Mouse (Mus musculus) lung, postnatal 10 days (tissue): ENCODE data around the gene Sft2d1.
A peak's percentile ranks its signal among the peaks of the same experiment; 100 is the strongest.

ENCODE experiments used
- DNase-seq: peaks from one replicate; pipeline ENCODE4 v3.0.0; 2021

Sft2d1 gene

DNA sequence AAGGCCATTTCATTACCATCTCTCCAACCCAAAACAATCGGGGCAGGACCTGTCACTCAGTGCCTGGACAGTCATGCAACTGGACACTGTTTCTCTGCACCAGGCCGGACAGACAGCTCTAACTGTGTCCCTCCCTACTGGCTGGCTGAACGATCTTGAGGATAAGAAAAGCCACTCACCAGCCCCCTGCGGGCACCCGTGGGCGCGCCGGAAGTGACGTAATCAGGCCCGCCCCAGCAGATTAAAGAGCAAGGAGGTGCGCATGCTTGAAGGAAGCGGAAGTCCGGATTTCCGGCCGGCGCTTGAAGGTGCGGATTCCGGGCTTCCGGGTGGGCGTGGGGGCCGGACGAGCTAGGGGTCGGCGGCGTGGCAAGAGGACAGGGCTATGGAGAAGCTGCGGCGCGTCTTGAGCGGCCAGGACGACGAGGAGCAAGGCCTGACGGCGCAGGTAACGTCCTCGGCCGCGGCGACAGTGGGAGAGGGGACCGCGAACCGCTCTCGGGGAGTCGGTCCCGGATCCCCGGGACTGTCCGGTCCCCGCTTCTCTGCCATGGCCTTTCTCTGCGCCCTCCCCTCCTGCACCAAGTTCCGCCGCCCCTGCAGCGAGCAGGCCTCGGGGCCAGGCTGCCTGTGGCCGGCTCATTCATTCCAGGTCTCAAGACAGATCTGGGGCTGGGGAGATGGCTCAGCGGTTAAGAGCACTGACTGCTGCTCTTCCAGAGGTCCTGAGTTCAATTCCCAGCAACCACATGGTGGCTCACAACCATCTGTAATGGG lies at the start of gene Sft2d1:
TSS of gene Sft2d1 (plus strand) at position 265 of the 777 bp plus-strand sequence.
- peak; percentile 98 for DNase-seq

- peak; percentile 77 for DNase-seq
Observed at GRCm38 (mm10) chr17:8264638-8265037, 46.3 kb upstream of the Sft2d1 start.

DNA sequence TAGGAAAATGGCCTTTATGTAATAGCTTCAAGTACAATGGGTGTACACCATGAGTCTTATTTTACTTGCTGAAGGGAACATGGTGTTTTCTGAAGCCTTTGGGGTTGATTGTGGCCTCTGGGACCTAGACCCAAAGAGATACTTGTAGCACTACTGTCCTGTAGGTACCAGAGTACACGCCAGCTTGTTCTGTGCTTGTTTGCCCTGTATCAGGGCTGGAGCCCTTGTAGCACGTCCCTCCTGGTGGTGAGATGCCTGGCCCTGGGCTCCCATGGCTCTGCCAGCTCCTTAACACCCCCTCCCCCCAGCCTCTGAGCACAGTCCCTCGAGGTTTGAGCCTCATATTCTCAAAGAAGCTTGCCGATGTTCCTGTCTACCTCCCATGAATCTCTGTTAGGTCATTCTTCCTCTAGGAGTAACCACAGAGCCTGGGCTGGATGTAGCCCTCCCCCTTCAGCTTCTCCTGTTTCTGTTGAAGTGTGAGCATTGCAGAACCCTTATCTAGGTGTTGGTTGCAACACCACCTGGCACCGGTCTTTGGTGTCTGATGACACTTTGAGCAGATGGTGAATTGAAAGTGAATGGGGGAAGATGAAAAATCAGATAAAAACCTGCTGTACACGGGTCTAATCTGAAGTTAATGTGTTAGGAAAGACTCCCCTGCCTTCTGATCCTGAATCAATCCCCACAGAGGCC lies 38.7 kb upstream of the Sft2d1 start:
- peak; percentile 46 for DNase-seq

DNA sequence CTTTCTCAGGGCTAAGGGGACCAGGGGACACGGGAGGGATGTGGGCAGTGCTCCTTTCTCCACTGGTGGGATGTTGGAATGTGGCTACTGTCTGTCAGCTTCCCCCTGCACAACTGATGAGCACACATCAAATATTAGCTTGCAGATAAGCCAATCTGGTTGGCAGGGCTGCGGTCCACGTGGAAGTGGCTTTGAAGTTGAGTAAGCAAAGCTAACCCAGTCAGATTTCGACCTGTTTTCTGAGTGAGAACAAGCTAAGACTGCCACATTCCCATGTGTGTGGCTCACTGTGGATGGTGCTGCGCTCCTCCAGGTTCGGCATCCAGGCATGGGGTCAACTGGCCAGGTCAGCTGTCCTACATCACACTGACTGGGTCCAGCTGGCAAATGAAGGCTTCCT lies 38.0 kb upstream of the Sft2d1 start:
- DNase-seq: no peak

DNA sequence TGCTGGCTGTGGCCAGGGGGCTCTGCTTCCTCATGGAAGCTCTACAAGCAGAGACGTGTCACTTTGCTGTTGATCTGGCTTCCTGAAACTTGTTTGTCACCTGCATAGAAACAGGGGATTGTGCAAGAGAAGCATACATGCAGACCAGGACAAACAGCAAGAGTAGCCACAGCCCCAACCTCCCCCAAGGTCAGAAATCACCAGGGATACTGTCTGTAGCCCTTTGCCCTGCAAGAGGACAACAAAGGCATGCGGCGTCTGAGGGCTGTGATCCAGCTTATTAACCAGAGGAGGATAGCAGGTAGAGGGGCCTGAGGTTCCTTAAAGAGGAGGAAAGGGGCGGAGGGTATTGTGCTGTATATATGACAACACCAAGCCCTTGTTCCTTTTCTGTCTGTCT lies 34.8 kb upstream of the Sft2d1 start:
- no peak for DNase-seq

DNA sequence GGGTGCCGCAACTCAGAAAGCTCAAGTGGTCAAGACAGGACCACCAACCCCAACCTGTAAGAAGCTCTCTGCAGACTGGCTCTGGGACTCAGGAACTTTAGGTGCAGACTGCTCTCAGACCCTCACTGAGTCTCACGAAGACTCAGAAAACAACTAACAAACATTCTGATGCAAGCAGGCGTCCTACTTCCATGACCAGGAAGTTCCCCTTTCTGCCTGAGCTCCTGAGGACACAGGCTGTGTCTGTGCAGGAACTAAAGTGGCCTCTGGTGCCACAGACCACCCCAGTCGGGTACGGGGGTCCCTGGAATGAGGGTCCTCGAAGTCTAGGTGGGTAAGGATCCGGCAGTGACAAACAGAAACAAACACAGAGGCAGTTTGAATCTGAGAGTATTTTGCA lies 34.2 kb upstream of the Sft2d1 start:
- no peak for DNase-seq

DNA sequence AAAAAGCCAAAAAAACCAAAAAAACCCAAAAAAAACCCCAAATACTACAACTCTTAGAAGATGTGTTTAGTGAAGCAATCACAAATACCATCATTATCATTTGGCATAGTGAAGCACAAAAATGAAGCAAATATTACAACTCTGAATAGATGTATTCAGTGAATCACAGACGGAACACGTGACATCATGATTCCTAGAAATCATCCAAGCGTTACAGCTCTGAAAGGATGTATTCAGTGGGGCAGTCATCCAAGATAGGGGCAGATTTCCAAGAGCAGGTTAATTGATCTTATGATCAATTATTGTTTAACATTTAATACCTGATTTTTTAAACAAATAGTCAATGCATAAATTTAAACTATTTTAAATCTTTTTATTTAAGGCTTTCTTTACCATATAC lies 33.6 kb upstream of the Sft2d1 start:
- DNase-seq: no peak

DNA sequence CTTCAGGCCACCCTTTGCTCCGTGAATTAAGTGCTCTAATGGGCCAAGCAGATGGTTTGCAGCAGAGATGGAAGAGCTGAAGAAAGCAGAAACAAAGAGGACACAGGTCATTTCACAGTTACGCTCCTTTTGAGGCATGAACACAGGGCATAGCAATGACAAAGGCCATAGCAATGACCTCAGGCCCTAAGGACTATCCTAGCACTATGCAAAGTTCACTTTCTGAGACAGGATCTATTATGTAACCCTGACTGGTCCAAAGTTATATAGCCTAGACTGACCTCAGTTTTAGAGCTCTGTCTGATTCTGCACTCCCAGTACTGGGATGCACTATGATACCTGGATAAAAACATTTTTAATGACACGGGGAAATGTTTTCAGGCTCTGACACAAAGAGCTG lies 32.5 kb upstream of the Sft2d1 start:
- no peak for DNase-seq

DNA sequence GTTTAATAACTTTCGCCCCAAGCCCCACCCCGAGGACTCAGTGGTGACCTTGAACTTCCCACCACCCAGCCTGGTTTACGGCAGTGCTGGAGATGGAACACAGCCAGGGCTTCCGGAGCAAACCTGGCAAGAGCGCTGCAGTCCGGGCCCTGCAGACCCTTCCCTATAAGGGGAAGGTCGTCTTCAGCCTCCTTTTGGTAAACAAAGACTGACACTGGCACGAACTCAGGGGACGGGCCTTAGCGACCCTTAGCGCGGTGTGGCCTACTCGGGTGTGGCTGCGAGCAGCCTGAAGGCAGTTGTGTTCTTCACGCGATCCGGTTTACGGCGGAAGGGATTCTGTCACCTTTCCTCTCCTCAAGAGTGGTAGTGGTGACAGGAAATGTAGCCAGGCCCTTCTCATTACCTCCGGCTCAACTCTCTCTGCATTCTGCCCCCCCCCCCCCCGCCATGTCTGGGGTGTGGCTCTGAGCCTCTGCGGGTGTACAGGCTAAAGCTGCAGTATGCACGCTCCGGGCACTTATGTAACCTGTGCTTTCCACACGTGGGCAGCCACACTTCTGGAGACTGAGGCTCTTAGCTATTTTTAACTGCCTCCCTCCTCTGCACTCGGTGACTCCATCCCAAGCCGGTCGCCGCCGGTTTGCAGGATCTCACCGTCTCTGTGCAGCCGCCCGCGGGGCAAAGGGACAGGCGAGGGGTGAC lies 27.9 kb upstream of the Sft2d1 start, which contains the start of gene Mpc1:
TSS of gene Mpc1 (plus strand) at position 84 of the 705 bp plus-strand sequence.
- peak; percentile 80 for DNase-seq

- DNase-seq: peak; percentile 97
Observed at GRCm38 (mm10) chr17:8283526-8284253, 27.2 kb upstream of the Sft2d1 start.

GRCm38 (mm10) chr17:8284254-8284661 lies 26.6 kb upstream of the Sft2d1 start:
- peak; percentile 51 for DNase-seq

GRCm38 (mm10) chr17:8285056-8285455 lies 25.8 kb upstream of the Sft2d1 start:
- DNase-seq: no peak

- DNase-seq: no peak
Observed at GRCm38 (mm10) chr17:8286987-8287386, 23.9 kb upstream of the Sft2d1 start.

DNA sequence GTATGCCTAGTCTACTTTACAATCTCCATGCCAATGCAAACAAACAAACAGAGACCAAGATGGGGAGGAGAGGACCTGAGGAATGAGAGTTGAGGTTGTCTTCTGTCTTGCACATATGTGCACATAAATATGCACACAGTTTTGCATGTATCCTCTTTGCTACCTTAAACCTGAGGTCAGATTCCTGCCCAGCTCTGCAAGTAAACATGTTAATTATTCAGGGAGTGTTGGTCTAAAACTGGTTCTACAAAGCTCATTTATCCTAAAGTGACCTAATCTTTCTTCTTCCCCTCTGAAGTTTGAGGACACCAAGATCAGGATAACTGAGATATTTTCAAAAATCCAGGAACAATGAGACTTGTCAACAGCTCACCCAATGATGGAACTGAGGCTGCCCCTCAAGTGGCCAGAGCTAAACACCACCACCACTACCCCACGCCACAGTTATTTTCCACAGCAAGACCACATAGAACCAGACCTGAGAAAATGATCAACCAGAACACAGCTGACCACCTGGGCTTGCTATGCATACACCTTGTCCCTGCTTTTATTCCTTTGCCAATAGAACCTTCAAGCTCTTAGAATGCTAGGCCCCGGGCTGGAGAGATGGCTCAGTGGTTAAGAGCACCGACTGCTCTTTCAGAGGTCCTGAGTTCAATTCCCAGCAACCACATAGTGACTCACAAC lies 20.8 kb upstream of the Sft2d1 start:
- DNase-seq: no peak

DNA sequence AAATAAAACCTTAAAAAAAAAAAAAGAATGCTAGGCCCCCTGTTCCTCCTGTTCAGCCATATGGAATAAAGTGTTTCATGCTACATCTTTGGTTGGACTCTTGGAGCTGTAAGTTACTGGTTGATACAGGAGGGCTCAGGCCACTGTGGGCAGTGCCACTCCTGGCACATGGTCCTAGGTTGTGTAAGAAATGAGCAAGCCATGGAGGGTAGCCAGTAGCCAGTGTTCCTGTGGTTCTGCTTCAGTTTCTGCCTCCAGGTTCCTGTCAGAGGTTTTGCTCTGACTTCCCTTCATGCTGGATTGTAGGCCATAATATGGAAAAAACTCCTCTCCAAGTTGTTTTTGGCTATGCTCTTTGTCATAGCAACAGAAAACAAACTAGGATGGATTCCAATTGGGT lies 20.2 kb upstream of the Sft2d1 start:
- no peak for DNase-seq

- DNase-seq: no peak
Observed at GRCm38 (mm10) chr17:8295825-8296224, 15.1 kb upstream of the Sft2d1 start.

GRCm38 (mm10) chr17:8296313-8296844 lies 14.5 kb upstream of the Sft2d1 start:
- no peak for DNase-seq

DNA sequence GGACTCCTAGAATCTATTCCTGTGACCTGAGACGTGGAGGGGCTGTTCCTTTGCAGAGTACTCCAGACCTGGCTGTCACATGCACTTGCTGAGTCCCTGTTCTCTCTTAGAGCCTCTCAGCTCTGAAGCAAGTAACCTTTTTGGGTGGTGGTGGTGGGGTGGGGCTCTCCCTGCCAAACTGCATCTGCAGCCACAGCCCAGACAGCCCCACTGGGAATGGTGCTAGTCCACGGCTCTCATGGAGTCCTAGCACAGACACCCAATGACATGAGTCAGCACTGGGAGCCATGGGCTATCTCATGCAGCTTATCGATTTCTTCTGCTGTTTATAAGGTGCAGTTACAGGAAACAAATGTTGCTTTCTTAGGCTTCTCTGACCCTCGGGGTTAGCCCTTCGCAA lies 13.2 kb upstream of the Sft2d1 start:
- DNase-seq: no peak

DNA sequence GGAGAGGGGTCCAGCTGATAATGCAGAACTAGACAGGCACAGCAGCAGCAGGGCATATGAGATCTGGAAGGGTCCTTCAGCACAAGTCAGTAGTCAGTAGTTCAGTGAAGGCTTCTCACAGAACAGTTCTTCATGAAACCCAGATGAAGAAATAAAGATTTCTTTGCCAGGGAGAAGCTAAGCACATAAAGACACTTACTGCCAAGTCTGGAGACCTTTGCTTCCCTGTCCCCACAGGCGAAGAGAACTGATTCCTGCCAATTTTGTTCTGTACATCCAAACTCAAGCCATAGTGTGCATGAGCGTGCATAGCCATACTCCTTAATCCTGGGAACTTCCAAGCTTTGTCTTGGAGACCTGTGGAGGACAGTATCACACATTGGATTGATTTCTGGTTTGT lies 12.6 kb upstream of the Sft2d1 start:
- no peak for DNase-seq

- no peak for DNase-seq
Observed at GRCm38 (mm10) chr17:8299524-8299923, 11.4 kb upstream of the Sft2d1 start.

DNA sequence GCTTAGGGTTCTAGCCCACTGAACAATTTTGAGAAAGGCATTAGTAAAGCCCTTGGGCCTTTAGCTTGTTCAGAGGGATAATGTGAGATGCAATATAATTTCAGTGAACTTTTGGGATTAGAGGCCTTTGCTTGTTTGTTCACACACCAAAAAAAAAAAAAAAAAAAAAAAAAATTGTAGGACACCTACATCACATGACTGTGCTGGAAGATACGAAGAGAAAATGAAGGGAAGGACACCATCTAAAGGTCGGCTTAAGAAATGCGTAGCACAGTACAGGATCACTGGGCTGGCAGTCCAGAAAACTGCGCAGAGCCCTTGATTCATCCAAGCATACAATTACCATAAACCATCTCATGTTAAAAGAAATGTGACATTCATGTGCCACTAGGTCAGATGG lies 9.4 kb upstream of the Sft2d1 start:
- DNase-seq: no peak

DNA sequence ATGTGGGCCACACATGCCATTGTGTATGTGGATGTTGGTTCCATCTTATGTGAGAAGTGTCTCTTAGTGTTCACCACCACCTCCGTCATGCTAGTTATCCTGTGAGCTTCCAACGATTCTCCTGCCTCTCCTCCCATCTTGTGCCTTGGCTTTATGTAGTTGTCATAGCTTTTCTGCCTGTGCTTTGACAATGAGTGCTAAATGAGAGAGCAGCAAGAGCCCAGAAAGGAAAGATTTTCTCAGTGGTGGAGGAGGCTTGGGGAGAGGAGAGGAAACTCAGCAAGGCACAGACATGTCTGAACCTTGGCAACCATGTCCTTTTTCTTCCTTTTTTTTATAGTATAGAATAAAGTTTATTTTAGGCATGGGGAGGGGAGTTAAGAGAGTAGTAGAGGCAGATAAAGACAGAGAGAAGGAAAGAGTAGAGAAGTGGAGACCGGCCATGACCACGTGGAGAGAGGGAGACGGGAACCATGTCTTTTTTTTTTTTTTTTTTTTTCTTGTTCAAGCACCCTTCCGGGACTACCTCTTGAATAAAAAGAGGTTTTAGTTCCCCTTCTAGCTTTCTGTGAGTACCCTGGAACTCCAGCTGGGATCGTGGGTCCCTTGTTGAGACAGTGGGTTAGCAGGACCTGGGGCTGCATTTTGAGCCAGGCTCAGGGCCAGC lies 8.0 kb upstream of the Sft2d1 start:
- DNase-seq: no peak
